10 mouse cellular contexts compared by ENCODE assay signal in the genomic region with DNA sequence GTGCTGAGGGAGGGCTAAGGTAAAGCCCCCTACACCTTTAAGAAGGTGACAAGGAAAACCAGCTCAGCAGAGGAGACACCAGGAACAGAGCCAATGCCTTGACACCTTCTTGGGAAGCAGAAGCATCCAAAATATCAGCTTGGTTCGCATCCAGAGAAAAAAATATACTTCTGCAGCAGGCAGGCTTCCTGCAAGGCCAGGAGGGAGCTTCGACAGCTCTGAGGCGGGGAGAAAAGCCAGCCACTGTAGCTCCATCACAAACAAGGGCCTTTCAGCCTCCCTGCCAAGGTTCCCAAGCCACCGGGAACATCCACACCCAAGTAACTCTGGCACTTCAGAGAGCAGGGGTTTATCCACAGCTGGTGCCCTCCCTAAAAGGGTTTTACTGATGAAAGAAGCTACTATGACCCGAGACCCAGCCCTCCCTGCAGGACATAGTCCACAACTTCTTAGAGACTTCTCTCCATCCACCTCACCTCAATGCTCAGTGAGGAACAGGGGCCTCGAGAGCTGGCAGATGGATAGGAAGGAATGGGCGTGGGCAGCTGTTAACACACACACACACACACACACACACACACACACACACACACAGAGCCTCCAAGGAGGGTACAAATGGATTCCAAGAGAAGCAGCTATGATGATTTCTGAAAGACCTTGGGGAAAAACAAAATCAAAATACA.
A peak's percentile ranks its signal among the peaks of the same experiment; 100 is the strongest.
DNase-seq lines count a peak whose midpoint lies in the region; ATAC-seq and TF ChIP-seq lines count a peak whose summit lies in the region.
"Had no signal": no experiment of that assay in that cellular context is flagged by ENCODE, and none has a peak within 500 bp of the region (broad histone marks: within the 10 kb centered on the region; RNA-seq: fewer than 3 reads in every experiment).

No protein-coding gene starts in this region.

- no peak overlapping the region for H3K4me3 ChIP-seq in layer of hippocampus, adult 2 months

- no peak for TF ChIP-seq CTCF in layer of hippocampus, adult 2 months (conservative IDR thresholded peaks at IDR 0.05)

- intact Hi-C loops in heart, postnatal 25 days (cut with DNase I): no loop called here

- H3K27ac ChIP-seq in layer of hippocampus, adult 2 months: peak overlapping the region; percentile 58; the same call in 1 of the 2 replicates

- no peak for DNase-seq in layer of hippocampus, adult 2 months (ENCODE audit: low spot score in 2 of 2)
- no peak for DNase-seq in layer of hippocampus, adult 11-12 months (ENCODE audit: low spot score)
- peak; percentile 13 for DNase-seq in heart, postnatal 25 days (ENCODE audit: low spot score)
- DNase-seq in lung, postnatal 25 days (ENCODE audit: low spot score): peak; percentile 20
- DNase-seq in retina, postnatal 1 day: no peak
- no peak for DNase-seq in layer of hippocampus, postnatal 10 days (ENCODE audit: low spot score in 2 of 2)
- no peak for DNase-seq in c-Kit-positive CD71-positive TER-119-positive erythroid progenitor cells, embryonic 14.5 days (ENCODE audit: low spot score)
- DNase-seq: adrenal gland, adult 2 months; cerebellum, adult 8-10 months had no signal

- ATAC-seq in frontal cortex, adult (ENCODE audit: low TSS enrichment): peak; percentile 83

Comparison
In these comparisons a context has a peak if more than half of its experiments do, and no peak if none do; other contexts are left out.
1. DNase-seq: peak in heart, postnatal 25 days (single experiment) and lung, postnatal 25 days (single experiment); none in layer of hippocampus, adult 2 months (0 of 2), layer of hippocampus, adult 11-12 months (single experiment), retina, postnatal 1 day (single experiment), layer of hippocampus, postnatal 10 days (0 of 2) and c-Kit-positive CD71-positive TER-119-positive erythroid progenitor cells, embryonic 14.5 days (single experiment).